Mouse (Mus musculus): ENCODE results near the gene Phf23. TPM values are rescaled to one million over a fixed set of nuclear protein-coding genes. Genes with fewer than 3 reads are reported as not detected.

The Phf23 gene
- polyA plus RNA-seq (2014; fragmentation: Nextera tagmentation; extraction: Ambion mirVana) = 28.8 and 37.8 TPM in 2 replicates

DNA sequence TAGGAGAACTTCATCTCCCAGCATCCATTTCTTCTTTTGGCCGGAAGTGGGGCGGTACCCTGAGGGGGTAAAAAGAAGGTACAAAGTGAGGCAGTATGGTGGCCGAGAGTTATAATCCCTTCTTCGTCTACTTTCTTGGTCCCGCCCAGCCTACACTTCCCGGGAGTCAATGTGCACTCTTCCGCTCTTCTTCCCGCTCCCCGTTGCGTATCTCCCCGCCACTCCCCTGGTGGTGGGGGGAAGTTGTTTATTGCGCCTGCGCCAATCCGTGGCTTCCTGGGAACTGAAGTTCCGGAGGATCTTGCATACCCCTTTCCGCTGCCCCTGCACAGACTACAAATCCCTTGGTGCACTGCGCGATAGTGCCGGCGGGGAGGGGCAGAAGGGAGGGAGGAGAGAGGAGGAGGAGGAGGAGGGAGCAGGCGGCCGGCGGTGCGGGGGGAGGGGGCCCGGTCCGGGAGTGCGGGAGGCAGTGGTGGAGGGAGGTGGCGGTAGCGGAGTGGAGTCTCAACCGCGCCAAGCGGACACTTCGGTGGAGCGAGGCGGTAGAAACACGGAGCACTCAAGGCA, at the start of gene Phf23:
Phf23 (plus strand) TSS at position 387 of the 570 bp plus-strand sequence.
- peak; percentile 78 for ATAC-seq (ENCODE audit: low read depth)
- peak within 1 kb of the TSS; percentile 64 for H3K4me2 ChIP-seq (ENCODE audit: low read depth, low read length)
- H3K27me3 ChIP-seq (ENCODE audit: control insufficient read depth, insufficient read depth, low read length) = no peaks in the 10 kb centered on the region
- H3K9me3 ChIP-seq (ENCODE audit: control insufficient read depth, low read length) = no peaks in the 10 kb centered on the region
- H3K9ac ChIP-seq (replicated peaks; ENCODE audit: low read depth, low read length) = peak within 1 kb of the TSS; percentile 78
- H3K4me1 ChIP-seq (ENCODE audit: control insufficient read depth, insufficient read depth, low read length) = peaks cover 24% of the 10 kb centered on the region; the same call in 1 of the 2 replicates
- WGBS = 0% methylated on average over 36 of the region's 36 CpGs
- peaks cover 34% of the 10 kb centered on the region for H3K36me3 ChIP-seq (ENCODE audit: control insufficient read depth, insufficient read depth, low read length)
- H3K4me3 ChIP-seq (ENCODE audit: low read depth, low read length) = peak within 1 kb of the TSS; percentile 85
- H3K27ac ChIP-seq (ENCODE audit: low read depth, low read length) = peak within 1 kb of the TSS; percentile 93

DNA sequence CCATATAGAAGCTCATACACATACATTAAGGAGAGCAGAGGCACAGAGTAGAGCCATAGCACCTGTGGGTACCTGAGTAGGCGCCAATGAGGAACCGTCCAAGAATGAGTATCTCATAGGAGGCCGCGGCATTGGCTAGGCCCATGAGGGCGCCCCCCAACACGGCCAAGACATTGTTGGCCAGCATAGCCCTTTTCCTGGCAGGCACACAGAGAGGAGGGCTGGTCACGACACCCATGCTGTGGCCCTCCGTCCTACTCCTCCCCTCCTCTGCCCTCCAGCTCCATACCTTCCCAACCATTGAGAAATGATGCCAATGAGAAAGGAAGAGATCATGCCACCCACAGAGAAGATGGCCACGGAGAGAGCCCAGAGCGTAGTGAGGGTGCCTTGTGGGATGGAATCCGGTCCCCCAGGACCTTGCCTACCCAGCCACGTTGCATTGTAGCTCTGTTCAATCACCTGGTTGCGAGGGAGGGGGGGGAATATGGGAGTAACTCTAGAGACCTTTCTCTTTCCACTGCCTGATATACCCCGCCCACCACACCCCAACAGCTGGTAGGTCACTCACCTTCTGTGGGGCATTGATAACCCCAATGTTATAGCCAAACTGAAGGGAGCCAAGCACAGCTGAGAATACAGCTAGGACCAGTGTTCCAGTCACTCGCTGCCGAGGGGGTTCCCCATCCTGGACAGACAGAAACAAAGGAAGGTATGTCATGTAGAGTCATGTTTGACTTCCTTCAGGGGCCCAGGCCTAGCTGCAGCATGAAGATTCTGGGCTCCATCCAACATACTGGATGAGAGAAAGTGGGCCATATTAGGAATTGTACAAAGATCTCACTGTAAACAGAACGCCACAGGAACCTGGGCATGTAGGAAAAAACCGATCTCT, 49.3 kb upstream of the Phf23 start:
- 93% methylated on average over 18 of the region's 18 CpGs for WGBS
- Histone ChIP-seq H3K36me3 (ENCODE audit: control insufficient read depth, insufficient read depth, low read length) (no peaks in the 10 kb centered on the region), H3K4me3 (ENCODE audit: low read depth, low read length) (no peak overlapping the region), H3K9ac (replicated peaks; ENCODE audit: low read depth, low read length) (no peak overlapping the region), H3K9me3 (ENCODE audit: control insufficient read depth, low read length) (no peaks in the 10 kb centered on the region), H3K27me3 (ENCODE audit: control insufficient read depth, insufficient read depth, low read length) (peaks cover 3% of the 10 kb centered on the region; the same call in 1 of the 2 replicates), H3K4me1 (ENCODE audit: control insufficient read depth, insufficient read depth, low read length) (peaks cover 4% of the 10 kb centered on the region; the same call in 1 of the 2 replicates), H3K4me2 (ENCODE audit: low read depth, low read length) (no peak overlapping the region), H3K27ac (ENCODE audit: low read depth, low read length) (no peak overlapping the region)
- no peak for ATAC-seq (ENCODE audit: low read depth)

DNA sequence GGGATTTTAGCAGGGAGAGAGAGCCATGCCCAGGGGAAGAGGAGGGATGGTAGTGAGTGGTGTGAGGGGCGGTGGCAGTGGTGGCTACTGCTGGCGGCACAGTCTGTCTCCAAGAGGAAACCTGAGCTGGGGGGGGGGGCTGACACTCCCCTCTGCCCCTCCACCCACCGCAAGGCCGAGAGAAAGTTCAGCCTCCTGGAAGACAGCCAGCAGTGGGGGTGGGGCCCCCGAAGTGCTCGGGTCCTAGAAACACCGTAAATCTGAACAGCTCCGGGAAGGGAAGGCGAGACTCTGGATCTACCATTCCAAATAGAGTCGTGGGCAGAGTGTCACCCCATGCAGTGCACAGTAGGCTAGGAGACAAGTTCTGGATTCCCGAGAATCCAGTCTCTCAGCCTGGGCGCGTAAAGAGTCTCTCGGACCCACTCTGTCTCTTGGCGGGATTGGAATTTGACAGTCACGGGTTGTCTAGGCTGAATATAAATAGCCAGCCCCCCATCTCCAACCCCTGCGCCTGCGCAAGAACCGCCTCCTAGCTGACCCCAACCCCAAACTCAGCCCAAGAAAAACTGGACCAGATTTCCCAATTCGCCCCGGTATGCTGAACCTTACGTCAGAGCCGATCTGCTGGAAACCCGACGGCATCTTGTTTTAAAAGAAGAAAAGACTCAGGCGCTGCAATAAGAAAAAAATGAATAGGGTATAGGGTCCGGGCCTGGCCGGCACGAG, 48.1 kb upstream of the Phf23 start:
- Histone ChIP-seq H3K27me3 (ENCODE audit: control insufficient read depth, insufficient read depth, low read length) (peaks cover 3% of the 10 kb centered on the region; the same call in 1 of the 2 replicates), H3K27ac (ENCODE audit: low read depth, low read length) (no peak overlapping the region), H3K36me3 (ENCODE audit: control insufficient read depth, insufficient read depth, low read length) (no peaks in the 10 kb centered on the region), H3K4me1 (ENCODE audit: control insufficient read depth, insufficient read depth, low read length) (peaks cover 4% of the 10 kb centered on the region; the same call in 1 of the 2 replicates), H3K4me2 (ENCODE audit: low read depth, low read length) (peak overlapping the region; percentile 50), H3K4me3 (ENCODE audit: low read depth, low read length) (peak overlapping the region; percentile 38), H3K9ac (replicated peaks; ENCODE audit: low read depth, low read length) (peak overlapping the region; percentile 39; the same call in 1 of the 2 replicates), H3K9me3 (ENCODE audit: control insufficient read depth, low read length) (no peaks in the 10 kb centered on the region)
- WGBS = 3% methylated on average over 28 of the region's 29 CpGs
- peak; percentile 48 for ATAC-seq (ENCODE audit: low read depth)

- peak; percentile 95 for ATAC-seq (ENCODE audit: low read depth)
- peak within 1 kb of the TSS; percentile 39; the same call in 1 of the 2 replicates for H3K9ac ChIP-seq (replicated peaks; ENCODE audit: low read depth, low read length)
- peaks cover 3% of the 10 kb centered on the region; the same call in 1 of the 2 replicates for H3K27me3 ChIP-seq (ENCODE audit: control insufficient read depth, insufficient read depth, low read length)
- H3K27ac ChIP-seq (ENCODE audit: low read depth, low read length) = no peak within 1 kb of the TSS
- no peaks in the 10 kb centered on the region for H3K9me3 ChIP-seq (ENCODE audit: control insufficient read depth, low read length)
- peak within 1 kb of the TSS; percentile 50 for H3K4me2 ChIP-seq (ENCODE audit: low read depth, low read length)
- H3K4me1 ChIP-seq (ENCODE audit: control insufficient read depth, insufficient read depth, low read length) = peaks cover 4% of the 10 kb centered on the region; the same call in 1 of the 2 replicates
- H3K4me3 ChIP-seq (ENCODE audit: low read depth, low read length) = peak within 1 kb of the TSS; percentile 38
- under 1% methylated on average over 34 of the region's 34 CpGs for WGBS
- no peaks in the 10 kb centered on the region for H3K36me3 ChIP-seq (ENCODE audit: control insufficient read depth, insufficient read depth, low read length)
Measured at GRCm38 (mm10) chr11:69948066-69948762, 47.4 kb upstream of the Phf23 start, which contains the start of gene Slc2a4. TSS of gene Slc2a4 (minus strand) at chr11:69948188.

GRCm38 (mm10) chr11:69948763-69949150, 46.8 kb upstream of the Phf23 start:
- no peaks in the 10 kb centered on the region for H3K36me3 ChIP-seq (ENCODE audit: control insufficient read depth, insufficient read depth, low read length)
- no peak overlapping the region for H3K27ac ChIP-seq (ENCODE audit: low read depth, low read length)

GRCm38 (mm10) chr11:69950807-69951459, 44.6 kb upstream of the Phf23 start:
- no peaks in the 10 kb centered on the region for H3K36me3 ChIP-seq (ENCODE audit: control insufficient read depth, insufficient read depth, low read length)
- H3K27ac ChIP-seq (ENCODE audit: low read depth, low read length) = no peak overlapping the region
- H3K27me3 ChIP-seq (ENCODE audit: control insufficient read depth, insufficient read depth, low read length) = peaks cover 3% of the 10 kb centered on the region; the same call in 1 of the 2 replicates
- no peaks in the 10 kb centered on the region for H3K9me3 ChIP-seq (ENCODE audit: control insufficient read depth, low read length)
- no peak overlapping the region for H3K4me2 ChIP-seq (ENCODE audit: low read depth, low read length)
- H3K4me1 ChIP-seq (ENCODE audit: control insufficient read depth, insufficient read depth, low read length) = peaks cover 4% of the 10 kb centered on the region; the same call in 1 of the 2 replicates
- no peak for ATAC-seq (ENCODE audit: low read depth)
- H3K4me3 ChIP-seq (ENCODE audit: low read depth, low read length) = no peak overlapping the region
- WGBS = 44% methylated on average over 4 of the region's 4 CpGs
- H3K9ac ChIP-seq (replicated peaks; ENCODE audit: low read depth, low read length) = no peak overlapping the region

More at GRCm38 (mm10) chr11:69948763-69949150, 46.8 kb upstream of the Phf23 start:
- under 1% methylated on average over 14 of the region's 14 CpGs for WGBS
- Histone ChIP-seq H3K4me3 (ENCODE audit: low read depth, low read length) (peak overlapping the region; percentile 38; the same call in 1 of the 2 replicates), H3K9me3 (ENCODE audit: control insufficient read depth, low read length) (no peaks in the 10 kb centered on the region), H3K4me2 (ENCODE audit: low read depth, low read length) (peak overlapping the region; percentile 50), H3K4me1 (ENCODE audit: control insufficient read depth, insufficient read depth, low read length) (peaks cover 4% of the 10 kb centered on the region; the same call in 1 of the 2 replicates), H3K9ac (replicated peaks; ENCODE audit: low read depth, low read length) (no peak overlapping the region), H3K27me3 (ENCODE audit: control insufficient read depth, insufficient read depth, low read length) (peaks cover 3% of the 10 kb centered on the region; the same call in 1 of the 2 replicates)
- peak; percentile 52; the same call in 1 of the 2 replicates for ATAC-seq (ENCODE audit: low read depth)

DNA sequence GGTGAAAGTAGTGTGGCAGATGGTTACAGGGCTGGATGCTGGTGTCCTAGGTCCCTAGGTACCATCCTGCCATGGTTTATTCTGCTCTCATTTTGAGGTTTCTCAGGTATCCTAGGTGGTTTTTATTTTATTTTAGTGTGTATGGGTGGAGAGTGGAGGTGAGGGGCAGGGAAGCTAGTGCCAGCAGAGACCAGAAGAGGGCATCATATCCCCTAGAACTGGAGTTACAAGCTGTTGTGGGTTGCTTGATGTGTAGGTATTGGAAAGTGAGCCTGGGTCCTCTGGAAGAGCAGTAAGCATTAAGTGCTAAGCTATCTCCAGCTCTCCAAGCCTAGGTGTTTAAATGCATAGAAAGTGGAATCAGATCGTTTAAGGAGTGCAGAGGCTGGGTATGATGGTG, 43.3 kb upstream of the Phf23 start:
- no peaks in the 10 kb centered on the region for H3K9me3 ChIP-seq (ENCODE audit: control insufficient read depth, low read length)

More for the DNA sequence above, 43.3 kb upstream of the Phf23 start:
- no peak overlapping the region for H3K4me3 ChIP-seq (ENCODE audit: low read depth, low read length)
- no peak overlapping the region for H3K9ac ChIP-seq (replicated peaks; ENCODE audit: low read depth, low read length)
- H3K27ac ChIP-seq (ENCODE audit: low read depth, low read length) = no peak overlapping the region
- H3K36me3 ChIP-seq (ENCODE audit: control insufficient read depth, insufficient read depth, low read length) = no peaks in the 10 kb centered on the region
- peaks cover 4% of the 10 kb centered on the region; the same call in 1 of the 2 replicates for H3K4me1 ChIP-seq (ENCODE audit: control insufficient read depth, insufficient read depth, low read length)
- no peak overlapping the region for H3K4me2 ChIP-seq (ENCODE audit: low read depth, low read length)
- peaks cover 3% of the 10 kb centered on the region; the same call in 1 of the 2 replicates for H3K27me3 ChIP-seq (ENCODE audit: control insufficient read depth, insufficient read depth, low read length)
- WGBS = 48% methylated on average over 1 of the region's 1 CpGs
- no peak for ATAC-seq (ENCODE audit: low read depth)
